Mouse (Mus musculus) liver, embryonic 14.5 days (tissue): ENCODE measurements around the gene Dync2li1.

Experiments used
- CTCF ChIP-seq: IDR thresholded peaks from 2 replicates; pipeline ENCODE4 v1.5.1; 2016; ENCODE audit warnings: antibody characterized with exemption, low read depth, control low read depth
- EP300 ChIP-seq: IDR thresholded peaks from 2 replicates; pipeline ENCODE4 v1.6.1; 2016; ENCODE audit warnings: antibody characterized with exemption, low read depth

DNA sequence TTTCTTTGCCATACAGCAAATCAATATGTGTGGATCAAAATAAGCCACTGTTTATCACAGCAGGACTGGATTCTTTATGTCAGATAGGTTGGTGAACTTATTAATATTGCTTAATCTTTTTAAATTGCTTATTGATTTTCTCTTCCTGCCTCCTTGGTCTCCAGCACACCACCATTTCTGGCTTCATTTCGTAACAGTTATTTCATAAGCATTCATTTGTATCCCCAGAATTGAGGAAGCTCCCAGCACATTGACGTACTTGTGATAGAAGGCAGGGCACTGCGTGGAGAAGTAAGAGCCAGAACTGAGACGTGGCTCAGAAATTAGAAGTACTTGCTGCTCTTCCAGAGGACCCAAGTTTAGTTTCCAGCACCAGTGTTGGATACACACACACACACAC, 21.3 kb downstream of the Dync2li1 start:
- TF ChIP-seq CTCF, result no peak
- TF ChIP-seq EP300, result no peak
